Mouse (Mus musculus) left cerebral cortex, adult 9 months (tissue): ENCODE data around the gene Rpl36-ps4.
"Not testable (repeated sequence)": the region's sequence is repeated elsewhere in the genome, so short reads cannot be mapped to it uniquely, and the experiment has no call there.

Source experiments
- DNase-seq, 2 experiments: peaks; one replicate each; pipeline ENCODE4 v3.0.0; 2022; ENCODE audit warnings: low spot score in 2 of 2

Rpl36-ps4 gene

GRCm38 (mm10) chr17:87936156-87936555, 15.4 kb downstream of the Rpl36-ps4 start:
- no peak for DNase-seq

DNA sequence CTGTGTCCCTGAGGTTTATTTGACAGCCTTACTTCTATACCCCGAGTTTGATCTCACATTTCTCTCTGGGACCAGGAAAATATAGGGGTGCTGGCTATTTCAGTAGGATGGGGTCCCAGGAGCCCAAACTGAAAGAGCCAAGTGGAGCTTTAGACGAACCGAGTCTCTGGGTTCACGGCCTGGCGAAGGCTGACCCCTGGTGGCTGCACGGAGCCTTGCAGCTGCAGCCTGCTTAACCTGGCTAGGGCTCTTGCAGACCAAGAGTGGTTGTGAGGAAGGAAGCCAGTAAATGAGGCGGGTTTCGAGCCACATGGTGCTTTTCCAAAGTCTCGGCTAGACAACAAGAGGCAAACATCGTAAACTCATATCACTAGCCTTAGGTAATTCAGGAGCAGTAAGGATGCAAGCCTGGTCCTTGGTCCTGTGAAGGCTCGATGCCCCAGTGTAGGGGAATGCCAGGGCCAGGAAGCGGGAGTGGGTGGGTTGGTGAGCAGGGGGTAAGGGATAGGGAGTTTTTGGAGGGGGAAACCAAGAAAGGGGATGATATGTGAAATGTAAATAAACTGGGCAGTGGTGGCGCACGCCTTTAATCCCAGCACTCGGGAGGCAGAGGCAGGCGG, 28.3 kb downstream of the Rpl36-ps4 start:
- DNase-seq: peak; percentile 22 to 85

GRCm38 (mm10) chr17:87954618-87955124, 33.9 kb downstream of the Rpl36-ps4 start:
- DNase-seq: not testable (repeated sequence)

DNA sequence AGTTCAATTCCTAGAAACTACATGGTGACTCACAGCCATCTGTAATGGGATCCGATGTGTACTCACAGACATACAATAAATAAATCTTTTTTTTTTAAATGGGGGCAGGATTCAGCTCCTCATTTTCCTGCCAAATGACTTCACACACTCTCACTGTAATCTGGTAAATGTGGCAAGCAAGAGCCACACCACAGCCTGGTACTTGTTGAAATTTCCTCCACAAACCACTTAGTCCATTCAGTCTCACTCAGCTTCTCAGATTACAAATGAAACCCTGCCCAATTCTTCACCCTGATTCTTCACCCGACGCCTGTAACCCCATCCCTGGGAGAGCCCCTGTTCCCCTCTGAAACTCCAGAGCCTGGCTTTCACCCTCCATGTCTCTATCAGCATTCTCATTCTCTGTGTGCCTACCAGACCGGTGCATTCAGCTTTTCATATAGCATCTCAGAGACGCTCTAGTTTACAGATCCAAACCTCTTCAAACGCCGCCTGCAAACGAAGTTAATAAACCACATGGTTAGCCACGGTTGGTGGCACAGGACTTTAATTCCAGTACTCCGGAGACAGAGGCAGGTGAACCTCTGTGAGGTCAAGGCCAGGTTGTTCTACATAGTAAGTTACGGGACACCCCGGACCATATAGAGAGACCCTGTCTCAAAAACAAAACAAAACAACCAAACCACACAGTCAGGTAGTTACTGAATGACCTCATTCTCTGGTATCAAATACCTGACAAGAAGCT, 36.5 kb downstream of the Rpl36-ps4 start:
- no peak for DNase-seq

- DNase-seq: no peak
Measured at GRCm38 (mm10) chr17:87958283-87958682, 37.5 kb downstream of the Rpl36-ps4 start.

GRCm38 (mm10) chr17:87959406-87959805, 38.6 kb downstream of the Rpl36-ps4 start:
- DNase-seq: not testable (repeated sequence)

DNA sequence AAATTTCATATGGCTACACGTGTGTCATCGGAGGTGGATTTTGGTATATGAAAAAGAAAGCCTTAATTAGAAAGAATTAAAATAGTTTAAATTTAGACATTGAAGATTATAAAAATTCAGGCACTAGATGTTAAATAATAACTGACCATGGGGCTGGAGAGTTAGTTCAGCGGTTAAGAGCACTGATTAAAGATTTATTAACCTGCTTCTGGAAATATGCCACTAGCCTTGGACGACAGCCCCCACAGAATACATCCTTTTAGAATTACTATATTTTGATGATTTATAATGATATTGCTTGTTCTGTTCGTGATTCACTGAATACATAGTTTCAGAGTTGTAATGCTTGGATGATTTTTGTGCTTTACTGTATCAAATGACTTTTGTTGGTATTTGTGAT, 39.2 kb downstream of the Rpl36-ps4 start:
- not testable (repeated sequence) for DNase-seq

DNA sequence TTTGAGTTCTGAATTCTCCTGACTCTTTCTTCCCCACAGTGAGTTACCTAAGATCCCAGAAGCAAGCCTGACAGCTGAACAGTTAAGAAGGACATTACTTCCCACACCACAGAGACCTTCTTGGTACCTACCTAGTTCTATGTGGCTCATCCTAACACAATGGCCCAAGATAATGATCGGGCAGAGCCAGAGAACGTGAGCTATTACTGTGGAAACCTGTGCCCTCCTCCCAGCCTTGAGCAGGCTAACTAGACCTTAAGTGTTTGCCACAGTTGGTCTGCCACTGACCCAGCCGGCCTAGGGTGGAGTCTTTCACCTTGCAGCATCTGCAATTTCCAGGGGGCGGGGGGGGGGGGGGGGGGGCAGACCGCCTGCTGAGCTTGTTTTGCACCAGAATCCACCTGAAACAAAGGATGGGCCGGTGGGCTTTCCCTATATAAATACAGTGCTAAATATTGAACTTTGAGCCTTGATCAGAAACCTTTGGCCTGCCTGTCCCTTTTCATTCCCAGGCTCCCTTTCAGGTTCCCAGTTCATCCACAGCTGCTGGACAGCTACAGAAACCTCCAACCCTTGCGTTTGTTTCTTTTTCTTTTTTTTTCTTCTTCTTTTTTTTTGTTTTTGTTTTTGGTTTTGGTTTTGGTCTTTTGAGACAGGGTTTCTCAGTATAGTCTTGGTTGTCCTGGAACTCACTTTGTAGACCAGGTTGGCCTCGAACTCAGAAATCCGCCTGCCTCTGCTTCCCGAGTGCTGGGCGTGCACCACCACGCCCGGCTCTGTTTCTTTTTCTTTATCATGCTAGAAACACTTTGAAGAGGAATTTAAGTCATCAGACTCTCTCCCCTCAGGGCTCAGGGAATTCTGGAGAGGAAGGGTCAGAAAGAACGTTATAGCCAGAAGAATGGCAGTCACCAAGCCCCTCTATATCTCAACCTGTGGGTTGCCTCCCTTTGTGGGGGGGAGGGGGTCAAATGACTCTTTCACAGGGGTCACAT, 42.6 kb downstream of the Rpl36-ps4 start:
- DNase-seq: no peak

DNA sequence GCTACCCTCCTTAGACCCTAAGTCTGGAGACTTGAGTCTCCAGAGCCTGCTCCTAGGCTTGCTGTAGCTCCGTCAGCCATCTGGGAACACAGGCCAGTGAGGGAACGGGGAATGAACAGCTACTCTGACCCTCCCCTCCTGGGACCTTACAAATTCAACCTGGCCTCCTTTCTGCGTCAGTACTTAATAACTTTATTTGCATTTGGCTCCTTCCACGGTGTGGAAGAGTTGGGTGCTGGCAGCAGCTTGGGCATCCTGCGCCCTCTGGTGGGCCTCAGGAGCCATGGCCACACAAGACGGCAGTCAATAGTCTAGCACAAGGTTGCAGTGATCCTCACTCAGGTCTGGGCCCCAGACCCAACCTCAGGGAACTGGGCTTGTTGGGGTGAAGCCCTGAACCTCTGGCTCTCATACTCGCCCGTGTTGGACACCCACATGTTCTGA, 47.7 kb downstream of the Rpl36-ps4 start:
- not testable (repeated sequence) for DNase-seq
